Mouse (Mus musculus): ENCODE measurements around the gene Psd4. TPM values are rescaled to one million over a fixed set of nuclear protein-coding genes. Genes with fewer than 3 reads are reported as not detected.

Psd4 gene
- polyA plus RNA-seq, 1 experiment = not detected

DNA sequence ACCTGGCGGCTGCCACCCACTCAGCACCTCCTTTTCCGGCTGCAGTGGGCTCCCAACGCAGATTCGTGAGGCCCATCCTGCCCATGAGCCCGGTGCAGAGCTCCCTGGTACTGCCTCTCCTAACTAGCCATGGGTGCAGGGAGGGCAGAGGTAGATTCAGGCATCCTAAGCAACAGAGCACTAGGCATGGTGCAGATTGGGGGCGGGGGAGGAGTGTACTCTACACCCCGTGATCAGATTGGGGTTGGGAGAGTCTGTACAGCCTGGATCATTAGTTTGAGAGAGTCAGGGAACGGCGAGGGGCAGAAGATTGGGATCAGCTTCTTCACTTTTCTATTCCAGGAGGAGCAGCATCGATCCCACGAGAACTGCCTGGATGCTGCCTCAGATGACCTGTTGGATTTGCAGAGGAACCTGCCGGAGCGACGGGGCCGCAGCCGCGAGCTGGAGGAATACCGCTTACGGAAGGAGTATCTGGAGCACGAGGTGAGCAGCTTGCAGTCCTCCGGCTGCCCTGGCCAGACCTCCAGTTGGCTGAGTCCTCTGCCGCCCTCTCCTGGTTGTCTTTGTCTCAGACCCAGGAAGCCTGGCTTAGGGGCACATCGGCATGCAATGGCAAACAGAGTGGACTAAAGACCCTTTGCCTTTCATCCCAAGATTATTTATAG, 38.1 kb downstream of the Psd4 start:
- Histone ChIP-seq H3K4me3 (ENCODE audit: insufficient read depth, low read depth, low read length) (peak overlapping the region; percentile 17), H3K27ac (ENCODE audit: insufficient read depth, low read depth, low read length) (no peak overlapping the region), H3K4me1 (ENCODE audit: control insufficient read depth, insufficient read depth, low read length) (peaks cover 6% of the 10 kb centered on the region; the same call in 1 of the 2 replicates)
- TF ChIP-seq POLR2A (IDR thresholded peaks at IDR 0.05; ENCODE audit: insufficient read depth, low read depth, low read length) = no peak
- peak; percentile 62; the same call in 1 of the 2 replicates for TF ChIP-seq CTCF (IDR thresholded peaks at IDR 0.05; ENCODE audit: insufficient read depth, low read depth, low read length)
- WGBS = 10% methylated on average over 23 of the region's 23 CpGs

DNA sequence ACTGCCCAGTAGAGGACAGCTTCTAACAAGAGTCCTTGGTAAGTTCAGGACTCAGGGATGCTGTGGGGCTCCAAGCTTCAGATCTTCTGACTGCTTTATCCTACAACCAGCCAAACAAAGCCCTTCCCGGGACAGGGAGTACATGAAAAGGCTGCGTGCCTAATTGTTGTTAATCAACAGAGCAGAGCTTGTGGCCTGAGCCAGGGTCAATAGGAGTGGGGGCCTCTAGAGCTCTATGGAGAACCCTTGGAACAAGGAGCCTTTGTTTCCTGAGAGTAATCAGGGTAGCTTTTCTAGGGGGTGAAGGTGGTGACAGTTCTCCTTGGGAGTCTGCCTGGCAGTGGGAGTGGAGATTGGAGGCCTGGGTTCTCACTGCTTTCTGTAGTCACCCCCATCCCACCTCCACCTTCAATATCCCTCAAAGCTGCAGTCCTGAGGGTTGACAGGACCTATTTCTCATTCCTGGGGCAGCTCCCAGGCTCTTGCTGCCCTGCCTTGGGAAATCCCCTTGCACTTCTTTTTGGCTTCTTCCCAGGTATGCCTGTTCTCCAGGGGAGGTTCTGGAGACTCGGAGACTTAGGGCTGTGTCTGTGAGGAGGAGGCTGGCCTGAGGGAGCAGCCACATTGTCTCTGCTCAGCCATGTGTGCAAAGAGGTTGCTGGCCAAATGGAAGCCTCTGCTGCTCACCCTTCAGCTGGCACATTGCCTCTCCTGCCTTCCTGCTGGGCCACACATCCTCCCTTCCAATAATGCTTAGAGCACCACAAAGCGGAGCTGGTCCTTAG, 40.5 kb downstream of the Psd4 start:
- Histone ChIP-seq H3K4me1 (ENCODE audit: control insufficient read depth, insufficient read depth, low read length) (peaks cover 6% of the 10 kb centered on the region; the same call in 1 of the 2 replicates), H3K4me3 (ENCODE audit: insufficient read depth, low read depth, low read length) (no peak overlapping the region), H3K27ac (ENCODE audit: insufficient read depth, low read depth, low read length) (no peak overlapping the region)
- TF ChIP-seq POLR2A (IDR thresholded peaks at IDR 0.05; ENCODE audit: insufficient read depth, low read depth, low read length) = no peak
- TF ChIP-seq CTCF (IDR thresholded peaks at IDR 0.05; ENCODE audit: insufficient read depth, low read depth, low read length) = no peak
- WGBS = 67% methylated on average over 4 of the region's 4 CpGs

GRCm38 (mm10) chr2:24409166-24409565, 41.8 kb downstream of the Psd4 start:
- TF ChIP-seq CTCF (IDR thresholded peaks at IDR 0.05; ENCODE audit: insufficient read depth, low read depth, low read length) (peak; percentile 87), POLR2A (IDR thresholded peaks at IDR 0.05; ENCODE audit: insufficient read depth, low read depth, low read length) (no peak)
- 4% methylated on average over 2 of the region's 2 CpGs for WGBS
- Histone ChIP-seq H3K27ac (ENCODE audit: insufficient read depth, low read depth, low read length) (no peak overlapping the region), H3K4me3 (ENCODE audit: insufficient read depth, low read depth, low read length) (no peak overlapping the region), H3K4me1 (ENCODE audit: control insufficient read depth, insufficient read depth, low read length) (peaks cover 6% of the 10 kb centered on the region; the same call in 1 of the 2 replicates)

DNA sequence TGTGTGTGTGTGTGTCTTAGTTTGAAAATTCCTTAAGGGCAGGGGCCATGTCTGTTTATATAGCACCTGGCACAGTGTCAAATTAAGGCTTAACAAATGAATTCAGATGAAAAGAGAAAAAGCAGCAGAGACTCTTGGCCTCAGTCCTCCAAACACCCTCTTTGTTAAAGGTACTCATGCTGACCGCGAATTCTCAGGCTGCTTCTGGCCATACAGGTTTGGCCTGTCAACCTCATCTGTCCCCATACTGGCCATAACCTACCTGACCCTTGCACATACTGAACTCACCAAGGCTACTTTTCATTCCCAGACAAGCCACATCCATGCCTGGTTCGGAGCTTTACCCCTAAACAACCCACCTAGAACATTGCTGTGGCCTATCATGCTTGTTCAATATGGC, 45.8 kb downstream of the Psd4 start:
- peaks cover 9% of the 10 kb centered on the region for H3K4me1 ChIP-seq (ENCODE audit: control insufficient read depth, insufficient read depth, low read length)
- no peak overlapping the region for H3K27ac ChIP-seq (ENCODE audit: insufficient read depth, low read depth, low read length)
- H3K4me3 ChIP-seq (ENCODE audit: insufficient read depth, low read depth, low read length) = no peak overlapping the region
- TF ChIP-seq POLR2A (IDR thresholded peaks at IDR 0.05; ENCODE audit: insufficient read depth, low read depth, low read length) (no peak), CTCF (IDR thresholded peaks at IDR 0.05; ENCODE audit: insufficient read depth, low read depth, low read length) (no peak)
- WGBS = 82% methylated on average over 3 of the region's 3 CpGs

DNA sequence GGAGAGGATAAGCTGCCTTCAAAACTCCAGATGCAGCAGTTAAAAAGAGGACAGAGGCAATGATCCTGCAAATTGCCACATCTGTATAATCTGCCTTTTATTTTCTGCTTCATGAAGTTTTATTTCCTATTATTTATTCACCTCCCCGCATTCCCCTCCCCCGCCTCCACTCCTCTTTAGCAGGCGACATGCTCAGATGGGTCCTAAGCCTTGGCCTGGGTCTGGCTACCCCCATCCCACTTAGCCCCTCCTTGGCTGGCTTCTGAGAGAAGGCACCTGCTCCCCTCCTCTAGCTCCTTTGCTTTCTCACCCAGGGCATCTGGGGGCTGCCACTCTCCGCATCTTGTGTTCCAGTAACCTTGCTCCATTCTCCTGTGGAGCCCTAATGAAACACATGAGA, 46.3 kb downstream of the Psd4 start:
- no peak for TF ChIP-seq CTCF (IDR thresholded peaks at IDR 0.05; ENCODE audit: insufficient read depth, low read depth, low read length)
- no peak for TF ChIP-seq POLR2A (IDR thresholded peaks at IDR 0.05; ENCODE audit: insufficient read depth, low read depth, low read length)
- Histone ChIP-seq H3K27ac (ENCODE audit: insufficient read depth, low read depth, low read length) (no peak overlapping the region), H3K4me3 (ENCODE audit: insufficient read depth, low read depth, low read length) (no peak overlapping the region), H3K4me1 (ENCODE audit: control insufficient read depth, insufficient read depth, low read length) (peaks cover 9% of the 10 kb centered on the region)
- WGBS = 89% methylated on average over 4 of the region's 4 CpGs

- TF ChIP-seq CTCF (IDR thresholded peaks at IDR 0.05; ENCODE audit: insufficient read depth, low read depth, low read length) (no peak), POLR2A (IDR thresholded peaks at IDR 0.05; ENCODE audit: insufficient read depth, low read depth, low read length) (no peak)
- Histone ChIP-seq H3K27ac (ENCODE audit: insufficient read depth, low read depth, low read length) (no peak overlapping the region), H3K4me3 (ENCODE audit: insufficient read depth, low read depth, low read length) (no peak overlapping the region), H3K4me1 (ENCODE audit: control insufficient read depth, insufficient read depth, low read length) (peaks cover 9% of the 10 kb centered on the region)
- WGBS = 14% methylated on average over 9 of the region's 9 CpGs
Observed at GRCm38 (mm10) chr2:24416668-24417067, 49.3 kb downstream of the Psd4 start.

DNA sequence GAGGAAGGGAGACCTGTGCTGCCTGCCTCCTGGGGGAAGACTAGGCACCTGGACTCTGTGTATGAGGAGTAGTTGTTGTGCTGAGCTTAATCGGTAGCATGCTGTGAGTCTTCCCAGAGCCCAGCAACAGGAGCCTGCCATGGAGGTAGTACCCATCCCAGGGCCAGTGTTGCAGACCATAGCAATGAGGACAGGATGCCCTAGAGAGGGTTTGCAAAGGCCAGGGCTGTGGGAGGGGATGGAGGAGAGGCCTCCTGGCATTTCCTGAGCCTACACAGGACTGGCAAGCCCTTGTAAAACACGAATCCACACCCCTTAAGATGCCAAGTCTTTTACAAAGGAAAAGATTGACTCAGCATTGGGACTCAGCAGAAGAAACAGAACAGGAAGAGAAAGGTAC, 49.7 kb downstream of the Psd4 start:
- no peak for TF ChIP-seq POLR2A (IDR thresholded peaks at IDR 0.05; ENCODE audit: insufficient read depth, low read depth, low read length)
- no peak for TF ChIP-seq CTCF (IDR thresholded peaks at IDR 0.05; ENCODE audit: insufficient read depth, low read depth, low read length)
- Histone ChIP-seq H3K4me3 (ENCODE audit: insufficient read depth, low read depth, low read length) (no peak overlapping the region), H3K27ac (ENCODE audit: insufficient read depth, low read depth, low read length) (no peak overlapping the region), H3K4me1 (ENCODE audit: control insufficient read depth, insufficient read depth, low read length) (peaks cover 9% of the 10 kb centered on the region)
- WGBS = 15% methylated on average over 2 of the region's 2 CpGs

- H3K4me1 ChIP-seq (ENCODE audit: control insufficient read depth, insufficient read depth, low read length) = peaks cover 9% of the 10 kb centered on the region
- H3K4me3 ChIP-seq (ENCODE audit: insufficient read depth, low read depth, low read length) = no peak overlapping the region
- no peak for TF ChIP-seq CTCF (IDR thresholded peaks at IDR 0.05; ENCODE audit: insufficient read depth, low read depth, low read length)
- no peak for TF ChIP-seq POLR2A (IDR thresholded peaks at IDR 0.05; ENCODE audit: insufficient read depth, low read depth, low read length)
- WGBS = 96% methylated on average over 4 of the region's 4 CpGs
- no peak overlapping the region for H3K27ac ChIP-seq (ENCODE audit: insufficient read depth, low read depth, low read length)
Observed at GRCm38 (mm10) chr2:24417564-24417963, 50.2 kb downstream of the Psd4 start.

GRCm38 (mm10) chr2:24421211-24421863, 54.0 kb downstream of the Psd4 start:
- WGBS = 93% methylated on average over 6 of the region's 6 CpGs

More at GRCm38 (mm10) chr2:24421211-24421863, 54.0 kb downstream of the Psd4 start:
- Histone ChIP-seq H3K4me1 (ENCODE audit: control insufficient read depth, insufficient read depth, low read length) (peaks cover 7% of the 10 kb centered on the region), H3K27ac (ENCODE audit: insufficient read depth, low read depth, low read length) (no peak overlapping the region), H3K4me3 (ENCODE audit: insufficient read depth, low read depth, low read length) (no peak overlapping the region)
- TF ChIP-seq CTCF (IDR thresholded peaks at IDR 0.05; ENCODE audit: insufficient read depth, low read depth, low read length) (no peak), POLR2A (IDR thresholded peaks at IDR 0.05; ENCODE audit: insufficient read depth, low read depth, low read length) (no peak)
